Mouse (Mus musculus) midbrain, embryonic 16.5 days (tissue): ENCODE data around the gene Uqcc1. TPM values are rescaled to one million over a fixed set of nuclear protein-coding genes. Genes with fewer than 3 reads are reported as not detected.

ENCODE experiments used
- ATAC-seq: fragments of 200-750 bp; cut with Nextera tagmentation; 2 replicates; pipeline ENCODE4 v1.8.0; 2017; ENCODE audit warnings: moderate TSS enrichment
- H3K27ac ChIP-seq: fragments of 300-500 bp; sonication (generic); 2 replicates; pipeline ENCODE4 v1.5.1; 2014; ENCODE audit warnings: mild to moderate bottlenecking, low read length, mixed read lengths
- H3K27me3 ChIP-seq: fragments of 300-500 bp; sonication (generic); 2 replicates; pipeline ENCODE4 v1.6.1; 2014; ENCODE audit warnings: low read depth, low read length, mixed read lengths; ENCODE audit not compliant: control insufficient read depth, insufficient read depth
- H3K36me3 ChIP-seq: fragments of 300-500 bp; sonication (generic); 2 replicates; pipeline ENCODE4 v1.6.1; 2014; ENCODE audit warnings: mild to moderate bottlenecking, low read length, moderate library complexity, mixed read lengths; ENCODE audit not compliant: control insufficient read depth, insufficient read depth
- H3K4me1 ChIP-seq: fragments of 300-500 bp; sonication (generic); 2 replicates; pipeline ENCODE4 v1.6.1; 2014; ENCODE audit warnings: mild to moderate bottlenecking, low read length, mixed read lengths; ENCODE audit not compliant: control insufficient read depth, insufficient read depth
- H3K4me2 ChIP-seq: fragments of 300-500 bp; sonication (generic); 2 replicates; pipeline ENCODE4 v1.6.1; 2014; ENCODE audit warnings: mild to moderate bottlenecking, low read length, mixed read lengths
- H3K4me3 ChIP-seq: fragments of 300-500 bp; sonication (generic); 2 replicates; pipeline ENCODE4 v1.5.1; 2014; ENCODE audit warnings: low read depth, mild to moderate bottlenecking, low read length, moderate library complexity, mixed read lengths
- H3K9ac ChIP-seq: fragments of 300-500 bp; sonication (generic); 2 replicates; pipeline ENCODE4 v1.6.1; 2014; ENCODE audit warnings: low read depth, low read length, mixed read lengths
- H3K9me3 ChIP-seq: fragments of 300-500 bp; sonication (generic); replicated peaks from 2 replicates; pipeline ENCODE4 v1.6.1; 2014; ENCODE audit warnings: mild to moderate bottlenecking, low read length, mixed read lengths; ENCODE audit not compliant: control insufficient read depth, poor library complexity, severe bottlenecking
- WGBS: fragments of 180-500 bp; shearing (Covaris S2); extraction: QIAGEN DNeasy Blood & Tissue Kit; methylation state at CpG from one replicate; pipeline ENCODE4 v1.1.7; 2014; 5-methylcytosine and 5-hydroxymethylcytosine counted together
- polyA plus RNA-seq: library from polyadenylated mRNA; unstranded; fragments of >200 nt; fragmentation: Nextera tagmentation; extraction: Ambion mirVana; gene quantifications from 2 replicates; pipeline ENCODE4 v1.2.1, GENCODE M21; 2015

Gene Uqcc1
- polyA plus RNA-seq, 1 experiment from 2014 or later, result 63.3 TPM

DNA sequence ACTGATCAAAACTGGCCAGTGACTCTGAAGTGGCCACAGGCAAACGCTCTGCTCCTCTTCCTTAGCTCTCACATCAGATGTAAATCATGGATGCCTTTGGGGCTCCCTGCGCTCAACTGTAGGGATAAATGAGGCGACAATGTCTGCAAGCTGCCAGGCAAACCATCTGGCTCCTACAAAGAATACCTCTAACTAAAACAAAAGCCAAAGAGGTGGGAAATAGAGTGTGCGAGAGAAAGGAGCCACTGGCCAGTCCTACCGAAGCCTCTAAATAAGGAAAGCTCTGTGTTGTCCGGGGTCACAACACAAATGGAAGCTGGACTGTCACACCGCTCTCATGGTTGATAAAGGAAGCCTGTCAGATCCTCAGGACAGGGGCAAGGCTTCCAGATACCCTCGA lies 57.6 kb downstream of the Uqcc1 start:
- H3K4me2 ChIP-seq, result no peak overlapping the region
- H3K27me3 ChIP-seq, result no peaks in the 10 kb centered on the region
- peaks cover 9% of the 10 kb centered on the region for H3K36me3 ChIP-seq
- no peaks in the 10 kb centered on the region for H3K9me3 ChIP-seq
- 78% methylated on average over 8 of the region's 8 CpGs for WGBS
- no peaks in the 10 kb centered on the region for H3K4me1 ChIP-seq
- H3K4me3 ChIP-seq, result no peak overlapping the region
- no peak for ATAC-seq
- no peak overlapping the region for H3K27ac ChIP-seq
- no peak overlapping the region for H3K9ac ChIP-seq

DNA sequence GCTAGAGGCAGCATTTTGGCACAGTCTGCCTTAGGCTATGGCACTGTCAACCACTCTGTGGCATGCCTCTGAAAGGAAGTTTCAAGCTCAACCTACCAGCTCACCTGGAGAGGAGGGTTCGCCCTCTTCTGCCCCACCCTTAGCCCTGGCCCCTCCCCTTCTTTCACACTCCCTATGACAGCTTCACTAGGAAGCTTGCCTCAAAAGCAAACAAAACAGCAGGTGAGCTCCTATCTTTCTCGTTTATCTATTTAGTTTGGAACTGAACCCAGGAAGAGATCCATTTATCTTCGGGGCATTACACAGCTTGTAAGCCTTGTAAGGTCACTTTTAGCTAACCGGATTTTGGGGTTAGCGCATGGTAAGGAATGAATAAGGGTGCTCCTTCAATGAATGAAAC lies 60.3 kb downstream of the Uqcc1 start:
- Histone ChIP-seq H3K9me3 (no peaks in the 10 kb centered on the region), H3K4me2 (no peak overlapping the region), H3K4me3 (no peak overlapping the region), H3K27ac (no peak overlapping the region), H3K36me3 (peaks cover 4% of the 10 kb centered on the region; the same call in 1 of the 2 replicates), H3K27me3 (no peaks in the 10 kb centered on the region), H3K9ac (no peak overlapping the region), H3K4me1 (no peaks in the 10 kb centered on the region)
- 87% methylated on average over 5 of the region's 5 CpGs for WGBS
- ATAC-seq, result no peak

DNA sequence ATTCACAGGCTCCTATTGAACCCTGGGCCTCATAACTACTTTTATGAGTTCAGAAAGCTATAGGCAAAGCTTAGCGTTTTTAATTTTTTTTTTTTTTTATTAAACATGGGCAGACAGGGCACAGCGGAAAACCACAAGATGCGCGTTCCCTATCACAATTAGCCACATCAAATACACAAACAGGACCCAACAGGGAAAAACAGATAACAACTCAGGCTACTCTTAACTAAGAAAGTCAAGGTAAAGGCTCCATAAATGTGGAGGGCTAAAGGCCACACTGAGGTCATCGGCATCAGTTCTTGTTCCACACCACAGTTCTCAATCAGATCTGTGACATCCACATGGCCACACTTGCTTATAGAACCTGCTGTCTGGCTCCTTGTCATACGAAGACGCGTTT lies 61.8 kb downstream of the Uqcc1 start:
- H3K27ac ChIP-seq, result no peak overlapping the region
- H3K27me3 ChIP-seq, result no peaks in the 10 kb centered on the region
- H3K4me1 ChIP-seq, result peaks cover 6% of the 10 kb centered on the region
- H3K36me3 ChIP-seq, result peaks cover 4% of the 10 kb centered on the region; the same call in 1 of the 2 replicates
- H3K9me3 ChIP-seq, result no peaks in the 10 kb centered on the region
- no peak overlapping the region for H3K4me3 ChIP-seq
- WGBS, result 96% methylated on average over 8 of the region's 8 CpGs
- no peak overlapping the region for H3K4me2 ChIP-seq
- H3K9ac ChIP-seq, result no peak overlapping the region
- ATAC-seq, result no peak

DNA sequence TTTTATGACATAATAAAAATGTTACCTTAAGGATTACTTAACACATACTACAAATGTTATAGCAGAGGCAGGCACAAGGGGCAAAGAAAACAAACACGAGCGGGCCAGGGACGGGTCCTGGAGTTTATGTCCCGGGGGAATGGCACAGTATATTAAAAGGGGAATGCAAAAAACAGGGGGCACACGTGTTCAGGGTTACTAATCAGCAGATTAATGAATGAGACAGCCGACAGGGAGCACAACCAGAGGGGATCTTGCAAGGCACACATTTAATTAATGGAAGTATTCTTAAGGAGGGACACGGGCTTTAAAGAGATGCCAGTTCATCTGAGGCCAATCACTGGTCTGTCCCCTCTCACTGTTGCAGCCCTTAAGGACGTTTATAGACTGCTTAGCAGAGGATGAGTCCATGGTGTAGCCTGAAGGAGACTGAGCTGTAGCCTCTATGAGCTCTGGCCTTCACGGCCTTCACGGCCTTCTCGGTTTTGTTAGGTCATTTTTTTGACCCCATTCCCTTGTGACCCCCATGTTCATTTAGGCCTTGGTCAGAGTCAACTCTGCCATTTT lies 66.7 kb downstream of the Uqcc1 start:
- H3K4me2 ChIP-seq, result peak overlapping the region; percentile 18

DNA sequence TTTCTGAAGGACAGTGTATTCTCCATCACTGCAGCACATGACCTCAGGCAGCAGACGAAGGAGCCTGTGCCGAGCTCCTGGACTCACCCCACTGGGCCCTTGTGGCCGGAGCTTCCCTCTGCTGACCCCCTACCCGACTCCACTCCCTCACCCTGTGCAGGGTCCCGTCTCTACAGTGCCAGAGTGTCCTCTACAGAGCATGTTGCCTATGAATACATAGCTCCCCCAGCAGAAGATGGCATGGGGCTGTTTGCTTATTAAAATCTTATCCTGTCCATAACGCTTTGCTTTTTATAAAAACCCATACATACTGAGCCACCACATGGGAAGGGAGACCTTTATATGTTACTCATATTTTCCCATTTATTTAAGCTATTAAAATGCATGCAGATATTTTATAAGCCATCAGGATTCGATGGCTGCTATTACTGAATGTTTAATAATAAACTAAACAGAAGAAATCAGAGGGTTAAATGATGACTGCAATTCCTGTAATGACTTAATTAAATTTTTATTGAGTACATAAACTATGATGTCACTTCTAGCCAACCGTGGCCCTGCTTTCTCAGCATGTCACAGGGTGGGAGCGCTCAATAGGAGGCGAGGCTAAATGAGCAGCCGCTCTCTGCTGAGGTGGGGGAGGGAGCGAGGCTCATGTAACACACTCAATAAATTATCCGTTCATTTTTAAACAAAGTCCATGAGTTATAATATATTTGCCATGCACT lies 67.4 kb downstream of the Uqcc1 start:
- ATAC-seq, result peak; percentile 94
- no peaks in the 10 kb centered on the region for H3K36me3 ChIP-seq
- H3K9ac ChIP-seq, result no peak overlapping the region
- H3K4me2 ChIP-seq, result peak overlapping the region; percentile 18
- no peak overlapping the region for H3K4me3 ChIP-seq
- no peaks in the 10 kb centered on the region for H3K27me3 ChIP-seq
- H3K27ac ChIP-seq, result peak overlapping the region; percentile 40
- H3K9me3 ChIP-seq, result no peaks in the 10 kb centered on the region
- H3K4me1 ChIP-seq, result peaks cover 11% of the 10 kb centered on the region
- WGBS, result 61% methylated on average over 13 of the region's 13 CpGs

More for the DNA sequence above, 66.7 kb downstream of the Uqcc1 start:
- no peak overlapping the region for H3K4me3 ChIP-seq
- peak overlapping the region; percentile 39 for H3K27ac ChIP-seq
- no peak overlapping the region for H3K9ac ChIP-seq
- no peaks in the 10 kb centered on the region for H3K27me3 ChIP-seq
- no peaks in the 10 kb centered on the region for H3K36me3 ChIP-seq
- peak; percentile 54 for ATAC-seq
- H3K4me1 ChIP-seq, result peaks cover 11% of the 10 kb centered on the region
- WGBS, result 38% methylated on average over 11 of the region's 11 CpGs
- no peaks in the 10 kb centered on the region for H3K9me3 ChIP-seq

DNA sequence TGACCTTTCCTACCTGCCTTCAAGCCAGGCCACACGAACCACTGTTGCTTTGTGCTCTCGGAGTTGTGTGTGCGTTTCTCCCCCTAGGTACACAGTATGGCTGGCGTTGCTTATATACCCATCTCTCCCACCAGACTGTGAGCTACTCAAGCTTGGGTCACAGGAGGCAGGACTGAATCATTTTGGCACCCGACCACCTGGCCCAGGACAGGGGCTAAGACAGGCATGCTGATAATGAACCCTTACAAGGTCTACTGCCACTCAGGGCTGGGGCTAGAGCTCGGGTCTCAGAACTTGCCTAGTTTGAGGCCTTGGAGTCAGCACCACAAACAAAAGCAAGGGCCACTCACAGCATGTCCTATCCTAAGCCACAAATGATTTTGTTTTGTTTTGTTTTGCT lies 68.5 kb downstream of the Uqcc1 start:
- 95% methylated on average over 6 of the region's 6 CpGs for WGBS
- Histone ChIP-seq H3K4me3 (no peak overlapping the region), H3K9ac (no peak overlapping the region), H3K27ac (no peak overlapping the region), H3K4me1 (peaks cover 11% of the 10 kb centered on the region), H3K9me3 (no peaks in the 10 kb centered on the region), H3K27me3 (no peaks in the 10 kb centered on the region), H3K4me2 (no peak overlapping the region), H3K36me3 (no peaks in the 10 kb centered on the region)
- ATAC-seq, result no peak

DNA sequence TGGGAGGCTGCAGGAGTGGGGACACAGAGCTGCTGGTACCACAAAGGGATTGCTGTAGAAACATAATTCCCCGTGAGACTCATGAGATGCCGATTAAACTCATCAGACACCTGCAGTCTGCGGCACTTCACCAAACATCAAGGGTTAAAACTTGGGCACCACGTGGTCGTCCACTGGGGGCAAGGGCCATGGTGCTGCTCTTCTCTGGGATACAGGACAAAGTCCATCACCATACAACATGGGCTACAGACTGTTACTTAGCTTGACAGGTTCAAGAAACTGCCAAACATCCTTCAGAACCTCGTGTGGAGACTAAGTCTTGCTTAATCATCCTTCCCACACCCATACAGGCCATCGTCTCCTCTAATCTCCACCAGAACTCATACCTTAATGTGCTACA lies 70.0 kb downstream of the Uqcc1 start:
- H3K36me3 ChIP-seq, result no peaks in the 10 kb centered on the region
- no peaks in the 10 kb centered on the region for H3K27me3 ChIP-seq
- no peak overlapping the region for H3K4me3 ChIP-seq
- H3K9ac ChIP-seq, result no peak overlapping the region
- no peak overlapping the region for H3K4me2 ChIP-seq
- WGBS, result 85% methylated on average over 7 of the region's 7 CpGs
- peaks cover 11% of the 10 kb centered on the region for H3K4me1 ChIP-seq
- ATAC-seq, result no peak
- no peak overlapping the region for H3K27ac ChIP-seq
- H3K9me3 ChIP-seq, result no peaks in the 10 kb centered on the region

DNA sequence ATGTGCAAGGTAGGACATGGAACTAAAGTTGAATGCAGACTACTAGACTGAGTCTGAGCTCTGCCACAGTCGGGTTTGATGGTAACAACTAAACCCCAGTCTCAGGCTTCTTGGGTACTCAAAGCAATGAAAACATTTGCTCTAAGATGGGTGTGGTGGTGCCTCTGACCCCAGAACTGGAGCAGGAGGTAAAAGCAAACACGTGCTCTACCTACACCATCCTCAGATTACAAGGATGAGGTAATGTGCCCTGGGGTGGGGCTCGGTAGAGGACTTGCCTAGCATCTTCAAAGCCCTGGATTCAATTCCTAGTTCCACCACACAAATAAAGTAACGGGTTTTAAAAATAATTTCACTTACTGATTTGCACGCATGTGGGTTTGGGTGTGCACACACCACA lies 77.6 kb downstream of the Uqcc1 start:
- Histone ChIP-seq H3K27ac (no peak overlapping the region), H3K27me3 (no peaks in the 10 kb centered on the region), H3K36me3 (peaks cover 6% of the 10 kb centered on the region; the same call in 1 of the 2 replicates), H3K9ac (no peak overlapping the region), H3K4me1 (no peaks in the 10 kb centered on the region), H3K4me3 (no peak overlapping the region), H3K9me3 (no peaks in the 10 kb centered on the region), H3K4me2 (no peak overlapping the region)
- ATAC-seq, result no peak
- 94% methylated on average over 5 of the region's 5 CpGs for WGBS

DNA sequence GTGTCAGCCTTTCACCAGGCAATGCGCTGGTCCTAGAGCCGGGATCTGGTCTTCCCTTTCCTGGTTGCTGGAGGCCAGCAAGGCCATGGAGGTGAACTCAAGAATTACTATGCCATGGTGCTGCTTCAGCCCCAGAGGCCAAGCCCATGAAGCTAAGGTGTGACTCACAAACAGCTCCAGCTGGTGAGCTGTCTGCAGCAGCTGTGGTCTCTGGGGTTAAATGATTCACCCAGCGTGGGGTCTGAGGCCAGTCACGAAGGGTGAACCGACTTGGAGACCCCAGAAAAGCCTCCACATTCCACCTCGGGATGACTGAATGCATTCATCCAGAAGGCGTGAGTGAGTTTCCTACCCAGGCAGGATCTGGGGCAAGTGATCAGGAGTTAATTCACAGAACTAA lies 80.0 kb downstream of the Uqcc1 start:
- no peak for ATAC-seq
- Histone ChIP-seq H3K9ac (no peak overlapping the region), H3K4me3 (no peak overlapping the region), H3K36me3 (peaks cover 14% of the 10 kb centered on the region), H3K4me2 (no peak overlapping the region), H3K4me1 (no peaks in the 10 kb centered on the region), H3K27me3 (no peaks in the 10 kb centered on the region), H3K9me3 (no peaks in the 10 kb centered on the region), H3K27ac (no peak overlapping the region)
- 78% methylated on average over 7 of the region's 7 CpGs for WGBS
